Mouse (Mus musculus): ENCODE data around the gene Ldb1.

- no peak for TF ChIP-seq EP300 (IDR thresholded peaks at IDR 0.05; ENCODE audit: low read depth)
- no peak for TF ChIP-seq CTCF (IDR thresholded peaks at IDR 0.05; ENCODE audit: low read depth)
These were observed 790 bp upstream of the Ldb1 start for GRCm38 (mm10) chr19:46045696-46046311.
